Mouse (Mus musculus) lung, postnatal 14 days (tissue): Measurements from ENCODE around the gene Xpnpep1.
A peak's percentile ranks its signal among the peaks of the same experiment; 100 is the strongest.

Experiments
- DNase-seq: peaks from one replicate; pipeline ENCODE4 v3.0.0; 2021

Xpnpep1 gene

GRCm38 (mm10) chr19:53064292-53064971 is 24.4 kb upstream of the Xpnpep1 start:
- no peak for DNase-seq

GRCm38 (mm10) chr19:53062046-53062445 is 22.0 kb upstream of the Xpnpep1 start:
- no peak for DNase-seq

GRCm38 (mm10) chr19:53059344-53060111 is 19.5 kb upstream of the Xpnpep1 start:
- DNase-seq: no peak

- DNase-seq: no peak
These were observed 18.8 kb upstream of the Xpnpep1 start for GRCm38 (mm10) chr19:53058726-53059334.

GRCm38 (mm10) chr19:53057980-53058725 is 18.1 kb upstream of the Xpnpep1 start:
- DNase-seq: no peak

- no peak for DNase-seq
These were observed 13.3 kb upstream of the Xpnpep1 start for GRCm38 (mm10) chr19:53053355-53053754.

- no peak for DNase-seq
These were observed 12.1 kb upstream of the Xpnpep1 start for GRCm38 (mm10) chr19:53052031-53052670.

- no peak for DNase-seq
These were observed 11.4 kb upstream of the Xpnpep1 start for GRCm38 (mm10) chr19:53051288-53051985.

- no peak for DNase-seq
These were observed 10.1 kb upstream of the Xpnpep1 start for GRCm38 (mm10) chr19:53050100-53050499.

- DNase-seq: peak; percentile 67
These were observed 7.2 kb upstream of the Xpnpep1 start for GRCm38 (mm10) chr19:53047208-53047607.

GRCm38 (mm10) chr19:53043423-53044125 is 3.6 kb upstream of the Xpnpep1 start:
- no peak for DNase-seq

GRCm38 (mm10) chr19:53041570-53041969 is 1.6 kb upstream of the Xpnpep1 start:
- DNase-seq: no peak

GRCm38 (mm10) chr19:53041133-53041510 is 1.1 kb upstream of the Xpnpep1 start:
- DNase-seq: no peak

GRCm38 (mm10) chr19:53039090-53039489 is 924 bp downstream of the Xpnpep1 start:
- DNase-seq: no peak

GRCm38 (mm10) chr19:53038435-53038938 is 1.5 kb downstream of the Xpnpep1 start:
- peak; percentile 99 for DNase-seq

GRCm38 (mm10) chr19:53037925-53038419 is 2.0 kb downstream of the Xpnpep1 start:
- DNase-seq: no peak

- DNase-seq: no peak
These were observed 6.7 kb downstream of the Xpnpep1 start for GRCm38 (mm10) chr19:53033159-53033943.

GRCm38 (mm10) chr19:53032647-53033046 is 7.4 kb downstream of the Xpnpep1 start:
- DNase-seq: no peak

- no peak for DNase-seq
These were observed 8.1 kb downstream of the Xpnpep1 start for GRCm38 (mm10) chr19:53031957-53032371.

- no peak for DNase-seq
These were observed 9.7 kb downstream of the Xpnpep1 start for GRCm38 (mm10) chr19:53030279-53030678.
